Mouse (Mus musculus) adrenal gland, postnatal 36 days (tissue): ENCODE results near the gene Gosr2. TPM values are rescaled to one million over a fixed set of nuclear protein-coding genes. Genes with fewer than 3 reads are reported as not detected.
A peak's percentile ranks its signal among the peaks of the same experiment; 100 is the strongest.

Experiments
- DNase-seq, 2 experiments: peaks; one replicate each; pipeline ENCODE4 v3.0.0; 2021; ENCODE audit warnings: mixed read lengths in 1 of 2
- total RNA-seq, 2 experiments: library from RNA; stranded (reverse); gene quantifications; 2 replicates each; pipeline ENCODE4 v1.2.3; 2021

Gene Gosr2
- total RNA-seq, 2 experiments from 2014 or later: 90.4 to 93.9 TPM

GRCm38 (mm10) chr11:103691036-103691435 lies 6.7 kb downstream of the Gosr2 start:
- DNase-seq: peak; percentile 18 to 43

GRCm38 (mm10) chr11:103688980-103689378 lies 8.7 kb downstream of the Gosr2 start:
- no peak for DNase-seq

GRCm38 (mm10) chr11:103688271-103688979 lies 9.3 kb downstream of the Gosr2 start:
- no peak for DNase-seq

GRCm38 (mm10) chr11:103686706-103687105 lies 11.0 kb downstream of the Gosr2 start:
- DNase-seq: no peak

GRCm38 (mm10) chr11:103685261-103685736 lies 12.4 kb downstream of the Gosr2 start:
- peak; percentile 52 to 59 for DNase-seq

- peak; percentile 84 to 88 for DNase-seq
Observed at GRCm38 (mm10) chr11:103683667-103684334, 13.9 kb downstream of the Gosr2 start.

GRCm38 (mm10) chr11:103677042-103677441 lies 20.7 kb downstream of the Gosr2 start:
- peak; percentile 72 to 82 for DNase-seq

GRCm38 (mm10) chr11:103675556-103675955 lies 22.1 kb downstream of the Gosr2 start:
- DNase-seq: peak; percentile 21 to 52

- no peak for DNase-seq
Observed at GRCm38 (mm10) chr11:103666907-103667426, 30.7 kb downstream of the Gosr2 start.

- peak in 1 of 2 experiments; percentile 28 for DNase-seq
Observed at GRCm38 (mm10) chr11:103666181-103666906, 31.4 kb downstream of the Gosr2 start.

GRCm38 (mm10) chr11:103665695-103666094 lies 32.0 kb downstream of the Gosr2 start:
- DNase-seq: no peak

GRCm38 (mm10) chr11:103663119-103663518 lies 34.6 kb downstream of the Gosr2 start:
- no peak for DNase-seq

- DNase-seq: no peak
Observed at GRCm38 (mm10) chr11:103662546-103662945, 35.2 kb downstream of the Gosr2 start.

- no peak for DNase-seq
Observed at GRCm38 (mm10) chr11:103661863-103662262, 35.8 kb downstream of the Gosr2 start.

- DNase-seq: no peak
Observed at GRCm38 (mm10) chr11:103658189-103658588, 39.5 kb downstream of the Gosr2 start.

- peak; percentile 62 to 71 for DNase-seq
Observed at GRCm38 (mm10) chr11:103656520-103656919, 41.2 kb downstream of the Gosr2 start.

GRCm38 (mm10) chr11:103653359-103653965 lies 44.2 kb downstream of the Gosr2 start:
- no peak for DNase-seq

- no peak for DNase-seq
Observed at GRCm38 (mm10) chr11:103651426-103651825, 46.3 kb downstream of the Gosr2 start.

GRCm38 (mm10) chr11:103649983-103650493 lies 47.7 kb downstream of the Gosr2 start:
- no peak for DNase-seq

- DNase-seq: peak in 1 of 2 experiments; percentile 13
Observed at GRCm38 (mm10) chr11:103649301-103649982, 48.3 kb downstream of the Gosr2 start, which contains the start of gene Rprml. Gene Rprml (plus strand): TSS chr11:103649570.

GRCm38 (mm10) chr11:103648656-103649055 lies 49.0 kb downstream of the Gosr2 start:
- DNase-seq: no peak
